Mouse (Mus musculus) T-helper 2 cell (primary cell): Measurements from ENCODE around the gene Pcna.
"Not testable (repeated sequence)": the region's sequence is repeated elsewhere in the genome, so short reads cannot be mapped to it uniquely, and the experiment has no call there.

Source experiments
- in situ Hi-C: fragments of 300-600 bp; cut with MboI, MseI; formaldehyde crosslinking; loops from one replicate; pipeline ENCODE4 v1.15.1; 2025; ENCODE audit warnings: high pct_unique_total_duplicates

Pcna gene

DNA sequence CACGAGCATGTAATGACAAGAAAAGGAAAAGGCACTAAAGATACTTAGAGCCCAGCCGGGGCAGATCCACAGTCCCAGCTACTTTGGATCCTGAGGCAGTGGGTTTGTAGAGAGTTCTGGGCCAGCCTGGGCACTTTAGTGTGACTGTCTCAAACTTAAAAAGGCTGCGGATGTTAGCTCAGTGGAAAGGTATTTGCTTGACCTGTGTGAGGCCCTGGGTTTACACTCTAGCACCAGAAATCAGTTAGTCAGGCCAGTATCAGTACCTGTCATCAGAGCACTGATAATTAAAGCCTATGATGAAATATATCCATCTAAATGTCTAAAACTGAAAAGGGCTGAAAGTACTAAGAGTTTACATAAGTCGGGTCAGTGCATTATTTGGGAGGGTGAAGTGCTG, 23.1 kb upstream of the Pcna start:
- in situ Hi-C loops, result no loop called here

DNA sequence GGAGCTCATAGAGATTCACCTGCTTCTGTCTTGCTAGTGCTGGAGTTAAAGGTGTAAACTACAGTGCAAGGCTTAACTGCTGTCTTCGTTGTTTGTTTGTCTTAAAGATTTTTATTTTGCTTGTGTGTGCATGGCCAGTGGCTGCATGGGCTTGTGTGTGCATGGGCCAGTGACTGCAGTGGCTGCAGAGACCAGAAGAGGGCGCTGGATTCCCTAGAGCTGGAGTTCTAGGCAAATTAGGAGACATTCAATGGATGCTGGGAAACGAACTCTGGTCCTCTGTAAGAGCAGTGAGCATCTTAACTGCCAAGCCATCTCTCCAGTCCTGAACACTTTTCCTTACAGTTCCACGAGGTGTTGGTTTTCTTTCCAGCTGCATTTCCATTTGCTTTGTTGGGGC, 22.4 kb upstream of the Pcna start:
- in situ Hi-C loops, result no loop called here

DNA sequence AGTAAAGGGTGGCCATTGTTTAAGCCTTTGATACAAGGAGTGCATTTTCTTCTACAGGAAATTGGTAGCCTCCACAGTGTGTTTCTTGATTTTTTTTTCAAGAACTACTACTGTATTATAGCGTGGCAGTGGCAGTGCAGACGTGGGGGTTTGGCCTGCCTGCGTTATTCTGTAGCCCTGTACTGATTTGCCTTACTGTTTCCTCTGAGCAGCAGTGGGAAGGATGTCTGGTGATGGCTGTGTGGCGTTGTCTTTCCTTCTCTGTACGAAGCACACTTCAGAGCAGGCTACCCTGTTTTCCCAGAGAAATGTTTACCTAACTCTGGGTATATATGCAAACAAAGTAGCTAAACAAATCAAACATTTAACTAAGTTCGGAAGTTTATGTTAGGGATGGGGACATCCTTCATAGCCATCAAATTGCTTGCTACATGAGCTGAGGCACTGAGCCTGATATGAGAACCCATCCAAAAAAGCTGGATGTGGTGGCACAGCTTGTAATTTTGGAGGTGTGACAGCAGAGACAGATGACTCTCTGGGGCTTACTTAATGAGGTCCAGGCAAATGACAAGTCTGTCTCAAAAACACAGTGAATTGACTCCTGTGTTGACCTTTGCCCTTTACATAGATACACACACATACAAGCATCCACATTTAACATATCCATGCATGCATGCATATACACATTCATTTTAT, 19.7 kb upstream of the Pcna start:
- in situ Hi-C loops, result no loop called here

DNA sequence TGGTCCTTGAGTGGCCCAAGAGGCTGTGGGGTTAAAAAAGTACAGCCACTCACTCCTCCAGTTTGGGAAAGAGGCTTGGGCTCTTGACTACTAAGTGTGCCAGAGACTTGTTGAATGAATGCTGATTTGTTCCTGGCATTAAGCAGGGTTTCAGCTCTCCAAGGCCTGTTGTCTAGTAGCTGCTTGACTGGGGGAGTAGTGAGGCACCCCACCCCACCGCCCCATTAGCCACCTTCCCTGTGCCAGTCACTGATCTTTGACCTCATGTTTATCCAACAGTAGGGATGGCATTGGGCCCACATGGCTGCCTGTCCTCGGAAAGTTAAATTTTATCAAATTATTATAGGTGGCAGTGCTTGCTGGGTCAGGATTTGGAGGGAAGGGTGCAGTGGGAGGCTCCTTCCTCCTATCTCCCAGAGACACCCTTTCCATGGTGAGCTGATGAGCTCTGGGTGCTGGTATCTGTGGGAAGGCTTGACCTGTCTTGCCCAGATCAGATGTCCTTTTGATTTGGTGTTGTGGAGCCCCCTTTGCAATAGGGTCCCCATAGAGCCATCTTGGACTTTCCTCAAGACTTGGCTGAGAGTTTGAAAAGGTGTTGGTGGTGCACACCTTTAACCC, 17.3 kb upstream of the Pcna start:
- in situ Hi-C loops, result no loop called here

DNA sequence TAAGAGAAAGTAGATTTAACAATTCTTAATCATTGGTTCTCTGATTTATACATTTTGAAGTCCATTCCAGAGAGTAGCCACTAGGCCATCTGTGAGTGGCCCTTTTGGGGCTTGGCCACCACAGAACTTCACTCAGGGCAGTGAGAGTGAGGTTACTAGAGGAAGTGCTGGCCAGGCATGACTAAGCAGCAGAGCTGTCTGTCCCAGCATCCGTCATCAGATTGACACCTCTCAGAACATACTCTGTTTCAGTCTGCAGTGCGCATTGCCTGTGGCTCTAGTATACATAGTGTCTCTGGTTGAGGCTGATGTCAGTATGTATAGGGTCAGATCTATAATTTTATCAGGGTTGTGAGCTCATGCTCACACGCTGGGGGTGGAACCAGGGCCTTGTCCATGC, 16.1 kb upstream of the Pcna start:
- in situ Hi-C loops, result loop anchor here (10.0 kb wide), 2 partner anchors 416 to 1054 kb away; partner anchors contain the start of gene Shld1

DNA sequence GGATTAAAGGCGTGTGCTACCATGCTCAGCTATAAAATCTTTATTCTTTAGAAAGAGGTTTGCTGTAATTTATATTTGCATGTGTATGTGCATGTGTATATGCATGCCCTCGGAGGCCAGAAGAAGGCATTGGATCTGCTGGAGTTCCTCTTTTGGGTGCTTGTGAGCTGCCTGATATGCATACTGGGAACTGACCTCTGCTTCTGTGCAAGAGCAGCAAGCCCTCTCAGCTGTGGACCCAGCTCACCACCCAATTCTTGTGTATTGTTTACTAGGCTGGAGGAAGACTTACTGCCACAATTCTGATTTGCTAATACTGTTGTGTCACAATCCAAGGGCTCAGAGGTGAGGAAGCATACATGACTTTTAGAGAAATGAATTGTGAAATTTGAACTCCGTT, 13.0 kb upstream of the Pcna start:
- in situ Hi-C loops, result loop anchor here (10.0 kb wide), 2 partner anchors 419 to 1051 kb away; partner anchors contain the start of gene Shld1

DNA sequence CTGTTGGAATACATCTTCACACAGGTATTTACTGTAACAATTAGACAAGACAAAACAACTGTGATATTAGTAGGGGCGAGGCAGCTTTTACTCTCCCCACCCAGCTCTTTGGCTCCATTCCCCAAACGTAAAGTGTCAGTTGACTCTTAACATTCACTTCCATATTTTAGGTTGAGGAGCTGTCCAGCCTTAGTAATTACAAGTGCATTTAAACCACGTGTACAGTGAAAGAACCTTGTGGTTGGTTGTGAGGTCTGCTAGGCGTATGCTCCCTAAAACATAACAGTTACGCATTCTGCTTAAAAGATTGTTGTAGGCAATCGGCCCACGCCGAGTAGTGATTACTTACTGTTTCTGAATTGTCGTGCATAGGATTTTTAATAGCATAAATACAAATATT, 12.1 kb upstream of the Pcna start:
- in situ Hi-C loops, result loop anchor here (10.0 kb wide), 2 partner anchors 420 to 1050 kb away; partner anchors contain the start of gene Shld1

DNA sequence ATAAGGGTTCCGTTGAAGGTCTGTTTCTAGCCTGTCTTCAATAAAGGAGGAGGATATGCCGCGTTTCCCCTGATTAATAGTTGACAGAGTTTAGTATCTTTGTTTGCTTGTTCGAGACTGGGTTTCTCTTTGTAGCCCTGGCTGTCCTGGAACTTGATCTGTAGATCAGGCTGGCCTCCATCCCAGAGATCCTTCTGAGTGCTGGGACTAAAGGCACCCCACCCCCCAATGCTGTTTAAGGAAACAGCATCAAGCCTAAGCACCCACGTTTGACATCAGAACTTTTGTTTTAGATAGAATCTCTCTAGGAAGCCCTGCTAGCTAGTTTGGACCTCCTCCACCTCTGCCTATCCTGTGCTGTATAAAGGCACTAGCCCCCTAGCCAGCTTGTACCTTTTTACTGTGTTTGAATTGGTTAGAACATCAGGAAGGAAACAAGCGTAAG, 11.2 kb upstream of the Pcna start:
- in situ Hi-C loops, result loop anchor here (10.0 kb wide), 2 partner anchors 421 to 1049 kb away; partner anchors contain the start of gene Shld1

DNA sequence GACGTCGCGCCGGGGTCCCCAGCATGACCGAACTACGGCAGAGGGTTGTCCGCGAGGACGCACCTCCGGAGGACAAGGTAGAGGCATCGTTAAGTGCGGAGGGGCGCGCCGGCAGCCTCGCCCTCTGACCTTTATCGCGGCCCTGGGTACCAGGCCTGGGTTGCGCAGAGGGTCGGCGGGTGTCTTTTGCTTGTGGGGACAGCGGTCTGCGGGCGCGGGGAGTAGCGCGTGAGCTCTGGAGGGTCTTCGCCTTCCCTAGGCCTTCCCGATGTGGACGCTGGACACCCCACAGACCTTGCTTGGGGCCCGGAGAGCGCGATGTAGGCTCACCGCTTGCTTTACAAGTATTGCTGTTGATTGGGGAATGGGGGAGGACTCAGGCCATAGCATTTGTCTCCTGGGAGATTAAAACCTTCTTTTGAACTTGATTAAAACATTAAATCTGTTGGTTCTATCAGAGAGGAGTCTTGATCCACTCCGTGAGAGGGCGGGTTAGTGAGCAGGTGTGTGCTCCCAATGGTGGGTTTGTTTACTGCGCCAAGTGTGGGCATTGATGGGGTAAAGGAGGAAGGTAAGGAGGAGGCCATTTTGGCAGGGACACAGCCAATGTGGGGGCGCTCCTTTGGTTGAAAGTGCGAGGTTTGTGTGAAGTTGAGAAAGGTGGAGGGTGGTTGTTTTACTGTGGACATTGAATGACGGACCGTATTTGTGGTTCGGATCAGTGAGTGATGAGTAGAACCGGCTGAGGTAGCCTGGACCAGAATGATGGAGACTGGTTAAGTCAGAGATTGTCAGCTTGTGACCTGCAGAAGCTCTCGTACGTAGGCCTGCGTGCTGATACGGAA, 10.5 kb upstream of the Pcna start:
- in situ Hi-C loops, result loop anchor here (10.0 kb wide), 2 partner anchors 421 to 1049 kb away; partner anchors contain the start of gene Shld1

DNA sequence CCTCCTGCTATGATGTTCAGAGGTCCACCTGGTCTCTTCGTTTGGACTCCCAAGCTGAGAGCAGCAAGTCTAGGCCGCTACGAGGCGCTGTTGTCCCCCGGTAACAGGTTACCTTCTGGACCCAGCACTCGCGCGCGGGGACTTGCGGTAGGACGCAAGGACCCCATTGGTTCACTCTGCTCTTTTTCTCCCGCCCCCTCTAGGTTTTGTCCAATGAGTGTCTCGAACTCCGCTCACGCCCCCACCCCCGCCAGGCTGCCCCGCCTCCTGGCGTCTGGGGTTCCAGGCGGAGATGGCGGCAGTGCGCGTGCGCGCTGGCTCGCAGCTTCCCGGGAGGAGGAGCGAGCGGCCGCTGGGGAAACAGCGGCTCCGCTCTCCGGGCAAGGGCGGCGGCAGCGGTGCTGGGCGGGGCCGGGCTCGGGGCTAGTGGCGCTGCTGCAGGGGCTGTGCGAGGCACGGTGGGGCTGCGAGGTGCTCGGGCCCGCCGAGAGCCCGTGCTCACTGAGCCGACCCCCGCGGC, 9.8 kb upstream of the Pcna start, which contains the start of gene Cds2:
Gene Cds2, plus strand, starts transcription at position 270 of the 520 bp plus-strand sequence.
- in situ Hi-C loops, result loop anchor here (10.0 kb wide), 2 partner anchors 422 to 1048 kb away; partner anchors contain the start of gene Shld1

DNA sequence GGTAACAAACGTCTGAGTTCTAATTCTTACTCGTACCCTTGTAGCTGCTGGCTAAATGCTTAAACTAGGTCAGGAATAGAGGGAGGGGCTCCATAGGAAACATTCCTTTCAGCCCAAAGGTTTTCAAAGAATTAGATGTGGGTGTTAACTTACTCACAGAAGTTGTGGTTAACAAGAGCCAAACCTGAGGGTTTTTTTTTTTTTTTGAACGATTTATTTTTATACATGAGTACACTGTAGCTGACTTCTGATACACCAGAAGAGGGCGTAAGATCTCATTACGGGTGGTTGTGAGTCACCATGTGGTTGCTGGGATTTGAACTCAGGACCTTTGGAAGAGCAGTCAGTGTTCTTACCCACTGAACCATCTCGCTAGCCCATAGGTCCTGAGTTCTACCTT, 9.1 kb upstream of the Pcna start:
- in situ Hi-C loops, result loop anchor here (10.0 kb wide), 2 partner anchors 423 to 1047 kb away; partner anchors contain the start of gene Shld1

DNA sequence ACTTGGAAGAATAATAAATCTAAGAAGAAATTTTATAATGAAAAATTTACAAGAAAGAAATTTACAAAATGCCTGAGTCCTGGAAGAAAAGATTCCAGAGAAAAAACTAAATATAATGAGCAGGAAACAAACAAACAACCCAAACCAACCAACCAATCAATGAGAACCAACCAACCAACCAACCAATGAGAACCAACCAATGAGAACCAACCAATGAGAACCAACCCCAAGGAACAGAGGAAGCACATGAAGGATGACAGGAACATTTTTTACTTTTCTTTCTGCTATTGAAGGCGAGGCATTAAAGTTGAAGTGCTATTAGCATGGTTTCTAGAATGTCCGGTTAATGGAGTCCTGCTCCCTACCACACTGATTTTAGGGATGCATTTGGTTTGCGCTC, 7.5 kb upstream of the Pcna start:
- in situ Hi-C loops, result loop anchor here (10.0 kb wide), 2 partner anchors 424 to 1046 kb away; partner anchors contain the start of gene Shld1

DNA sequence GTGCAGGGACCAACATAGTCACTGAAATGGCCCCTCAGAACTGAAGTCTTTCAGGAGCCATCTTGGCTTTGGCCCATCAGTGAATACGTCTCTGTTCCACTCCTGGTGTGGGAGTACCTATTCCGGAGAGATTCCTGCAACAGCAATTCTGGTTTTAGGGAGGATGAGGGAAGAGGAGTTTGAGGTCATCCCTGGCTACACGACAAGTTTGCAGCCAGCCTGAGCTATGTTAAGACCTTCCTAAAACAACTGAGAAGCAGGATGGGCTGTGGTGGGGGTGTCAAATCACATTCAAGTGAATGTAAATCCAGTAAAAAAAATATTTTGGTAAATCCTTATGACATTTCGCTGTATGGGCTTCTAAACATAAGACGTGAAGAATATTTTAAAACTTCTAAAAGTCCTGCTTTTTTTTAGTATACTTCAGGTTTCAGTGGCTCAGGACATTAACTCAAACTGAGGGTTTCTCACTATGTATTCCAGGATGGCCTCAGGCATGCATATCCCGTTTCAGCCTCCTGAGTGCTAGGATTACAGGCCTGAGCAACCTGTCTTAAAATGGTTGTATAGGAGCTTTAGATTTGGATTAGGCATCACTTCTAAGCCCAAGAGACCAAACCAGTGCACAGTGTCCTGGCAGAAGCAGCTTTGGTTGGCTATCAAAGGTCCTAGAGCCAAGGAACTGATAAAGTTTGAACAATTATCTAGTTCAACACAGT, 4.4 kb upstream of the Pcna start:
- in situ Hi-C loops, result no loop called here

DNA sequence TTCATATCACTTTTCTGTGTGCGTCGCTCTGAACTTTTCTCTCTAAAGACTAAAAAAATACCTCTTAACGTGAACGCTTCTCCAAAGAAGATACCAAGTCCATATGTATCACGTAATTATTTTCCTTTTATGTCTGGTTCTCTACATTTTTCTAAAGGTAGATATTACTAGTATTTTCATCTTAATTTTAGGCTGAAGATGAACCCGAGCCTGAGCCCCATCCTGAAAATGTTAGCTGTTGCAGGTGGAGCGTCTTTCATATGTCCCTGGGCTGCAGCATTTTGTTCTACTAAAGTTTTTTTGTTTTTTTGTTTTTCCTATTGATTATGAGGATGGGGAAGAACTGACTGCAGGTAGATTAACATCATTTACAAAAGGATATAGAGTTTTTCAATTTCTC, 489 bp upstream of the Pcna start:
- in situ Hi-C loops, result no loop called here

DNA sequence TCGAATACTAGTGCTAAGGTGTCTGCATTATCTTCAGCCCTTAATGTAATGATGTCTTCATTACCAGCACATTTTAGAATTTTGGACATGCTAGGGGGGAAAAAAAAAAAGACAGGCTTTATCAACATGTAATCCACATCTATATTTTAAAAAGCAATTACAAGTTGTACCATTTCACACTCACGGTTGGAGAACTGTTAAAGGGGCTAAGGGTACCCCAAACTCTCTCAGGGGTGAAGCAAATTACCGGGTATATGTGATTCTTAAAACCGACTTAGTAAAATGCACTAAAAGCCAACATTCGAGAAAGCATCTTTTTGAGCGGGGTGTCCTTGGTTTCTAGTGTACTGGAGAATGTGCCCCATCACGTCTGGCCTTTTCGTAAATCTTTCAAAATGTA, 1.2 kb downstream of the Pcna start:
- in situ Hi-C loops, result no loop called here

DNA sequence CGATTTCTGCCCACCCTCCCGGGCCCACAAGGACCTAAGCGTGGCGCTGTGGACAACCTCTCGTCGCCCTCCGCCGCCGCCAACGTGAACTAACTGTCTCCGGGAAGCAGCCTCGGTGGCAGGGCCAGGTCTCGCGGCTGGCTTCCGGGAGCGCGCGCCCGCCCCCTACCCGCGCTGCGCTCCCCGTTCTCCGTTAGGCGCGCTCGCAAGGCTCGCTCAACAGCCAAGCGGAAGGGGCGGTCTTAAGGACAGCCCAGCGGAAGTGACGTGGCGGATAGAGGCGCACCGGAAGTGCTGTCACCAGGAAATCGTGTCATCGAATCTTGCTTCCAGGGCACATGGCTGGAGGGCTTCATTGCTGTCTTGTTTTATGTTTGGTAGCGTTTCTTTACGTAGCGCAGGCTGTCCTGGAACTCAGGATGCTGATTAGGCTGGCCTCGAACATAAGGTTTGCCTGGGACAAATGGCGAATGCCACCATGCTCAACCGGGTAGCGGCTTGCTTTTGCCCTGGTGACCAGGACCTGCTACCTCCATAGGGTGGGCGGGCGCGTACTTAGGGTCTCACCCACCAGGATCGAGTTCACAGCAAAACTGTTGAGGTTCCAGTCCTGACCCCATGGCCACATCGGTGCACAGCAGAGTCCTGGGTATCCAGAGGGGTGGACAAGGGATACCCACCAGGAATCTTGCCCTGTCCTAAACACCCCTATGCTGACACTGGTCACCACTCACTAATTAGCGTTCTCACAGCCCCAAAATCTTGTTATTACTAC, 5.4 kb downstream of the Pcna start, which contains the start of gene Tmem230:
Gene Tmem230, minus strand, starts transcription at position 269 of the 775 bp plus-strand sequence.
- in situ Hi-C loops, result loop anchor here (5.0 to 10.0 kb wide), 2 partner anchors 110 to 213 kb away; partner anchors contain the start of gene Rassf2

DNA sequence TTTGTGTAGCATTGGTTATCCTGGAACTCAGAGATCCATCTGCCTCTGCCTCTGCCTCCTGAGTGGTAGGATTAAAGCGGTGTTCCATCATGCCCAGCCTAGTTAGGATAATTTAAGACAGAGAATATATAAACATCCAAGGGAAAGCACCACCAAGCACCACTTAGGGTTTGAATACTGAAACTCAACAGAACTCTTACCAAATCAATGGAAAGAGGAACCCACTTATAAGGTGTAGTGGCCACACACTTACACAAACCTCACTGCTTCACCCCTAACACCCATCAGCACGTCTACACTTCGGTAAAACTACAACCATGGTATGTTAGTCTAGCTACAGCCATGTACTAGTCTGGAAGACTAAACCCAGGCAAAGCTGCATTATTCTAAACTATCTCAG, 9.7 kb downstream of the Pcna start:
- in situ Hi-C loops, result loop anchor here (10.0 kb wide), 1 partner anchor 209 kb away; the partner anchor contains the start of gene Rassf2

DNA sequence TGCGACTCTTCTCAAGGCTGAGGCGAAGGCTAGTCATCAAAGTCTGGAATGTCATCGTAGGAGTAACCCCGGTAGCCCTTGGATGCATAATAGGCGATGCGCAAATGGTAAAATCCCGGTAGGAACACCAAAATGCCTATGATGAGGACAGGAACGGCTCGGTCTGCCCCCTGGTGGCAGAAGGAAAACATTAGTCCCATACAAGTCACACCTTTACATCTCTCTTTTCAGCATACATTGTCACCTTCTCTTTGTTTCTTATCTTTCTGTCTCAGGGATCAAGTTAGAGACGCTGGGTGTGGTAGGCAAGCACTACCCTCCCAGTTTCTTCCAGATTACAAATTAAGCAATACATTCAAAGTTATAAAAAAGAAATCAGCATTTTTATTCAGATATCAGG, 12.7 kb downstream of the Pcna start:
- in situ Hi-C loops, result loop anchor here (10.0 kb wide), 1 partner anchor 206 kb away; the partner anchor contains the start of gene Rassf2

DNA sequence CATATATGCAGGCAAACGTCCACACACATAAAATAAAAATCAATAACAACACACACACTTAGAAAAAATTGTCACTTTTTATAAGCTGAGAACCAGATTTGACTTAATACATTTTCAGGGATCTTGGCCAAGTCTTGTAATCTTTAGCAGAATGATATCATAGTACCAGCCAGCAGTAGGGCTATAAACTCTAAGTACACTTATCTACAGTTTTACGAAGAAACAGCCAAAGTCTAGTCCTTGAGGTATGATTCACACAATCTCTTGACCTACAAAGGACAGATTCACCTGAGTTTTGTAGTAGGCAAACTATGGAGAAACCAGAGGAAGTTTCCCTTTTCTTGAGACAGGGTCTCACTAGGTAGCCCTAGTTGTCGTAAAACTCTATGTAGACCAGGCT, 13.7 kb downstream of the Pcna start:
- in situ Hi-C loops, result not testable (repeated sequence)

DNA sequence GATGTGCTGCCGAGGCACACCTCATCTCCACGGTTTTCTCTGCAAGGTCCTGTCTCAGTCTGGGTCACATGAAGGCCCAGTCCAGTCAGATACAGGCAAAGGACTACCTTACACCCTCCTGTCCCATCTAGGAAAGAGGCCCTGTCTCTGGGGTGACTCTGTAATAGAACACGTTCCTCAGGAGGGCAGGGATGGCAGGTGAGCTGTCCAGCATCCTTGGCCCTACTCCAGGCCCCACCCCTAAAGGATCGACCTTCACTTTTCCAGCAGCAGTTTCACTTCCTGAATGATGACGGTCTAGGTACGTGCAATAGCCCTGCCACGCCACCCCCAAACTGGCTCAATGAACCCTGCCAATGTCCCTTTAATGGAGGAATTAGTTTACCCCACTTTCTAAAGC, 17.1 kb downstream of the Pcna start:
- in situ Hi-C loops, result no loop called here
